Mouse (Mus musculus): Measurements from ENCODE around the gene Cntnap2. TPM values are rescaled to one million over a fixed set of nuclear protein-coding genes. Genes with fewer than 3 reads are reported as not detected.

Gene Cntnap2
- polyA plus RNA-seq, 1 experiment from 2014 or later = 1.1 TPM

GRCm38 (mm10) chr6:46040671-46041070 lies 981.5 kb downstream of the Cntnap2 start:
- no peaks in the 10 kb centered on the region for H3K36me3 ChIP-seq (ENCODE audit: control insufficient read depth, insufficient read depth, low read length)
- H3K4me1 ChIP-seq (replicated peaks; ENCODE audit: control insufficient read depth, insufficient read depth, low read length) = no peaks in the 10 kb centered on the region
- H3K27ac ChIP-seq (ENCODE audit: low read length) = no peak overlapping the region
- WGBS = 67% methylated on average over 4 of the region's 4 CpGs
- H3K9ac ChIP-seq (ENCODE audit: low read length) = no peak overlapping the region
- no peaks in the 10 kb centered on the region for H3K27me3 ChIP-seq (ENCODE audit: control insufficient read depth, insufficient read depth, low read depth, low read length)
- H3K4me3 ChIP-seq (ENCODE audit: low read length) = no peak overlapping the region
- no peak overlapping the region for H3K4me2 ChIP-seq (ENCODE audit: low read depth, low read length)
- no peaks in the 10 kb centered on the region for H3K9me3 ChIP-seq (ENCODE audit: control insufficient read depth, low read length)
- ATAC-seq (ENCODE audit: low read depth) = no peak

- no peak overlapping the region for H3K27ac ChIP-seq (ENCODE audit: low read length)
- WGBS = 65% methylated on average over 2 of the region's 2 CpGs
- H3K4me1 ChIP-seq (replicated peaks; ENCODE audit: control insufficient read depth, insufficient read depth, low read length) = no peaks in the 10 kb centered on the region
- no peaks in the 10 kb centered on the region for H3K27me3 ChIP-seq (ENCODE audit: control insufficient read depth, insufficient read depth, low read depth, low read length)
- ATAC-seq (ENCODE audit: low read depth) = no peak
- no peaks in the 10 kb centered on the region for H3K36me3 ChIP-seq (ENCODE audit: control insufficient read depth, insufficient read depth, low read length)
- H3K9me3 ChIP-seq (ENCODE audit: control insufficient read depth, low read length) = no peaks in the 10 kb centered on the region
- no peak overlapping the region for H3K4me2 ChIP-seq (ENCODE audit: low read depth, low read length)
- H3K4me3 ChIP-seq (ENCODE audit: low read length) = no peak overlapping the region
- no peak overlapping the region for H3K9ac ChIP-seq (ENCODE audit: low read length)
These were observed 1021.1 kb downstream of the Cntnap2 start for GRCm38 (mm10) chr6:46080236-46080635.

GRCm38 (mm10) chr6:46081432-46081831 lies 1022.3 kb downstream of the Cntnap2 start:
- Histone ChIP-seq H3K27me3 (ENCODE audit: control insufficient read depth, insufficient read depth, low read depth, low read length) (no peaks in the 10 kb centered on the region), H3K4me3 (ENCODE audit: low read length) (no peak overlapping the region), H3K9me3 (ENCODE audit: control insufficient read depth, low read length) (no peaks in the 10 kb centered on the region), H3K4me1 (replicated peaks; ENCODE audit: control insufficient read depth, insufficient read depth, low read length) (no peaks in the 10 kb centered on the region), H3K4me2 (ENCODE audit: low read depth, low read length) (no peak overlapping the region), H3K36me3 (ENCODE audit: control insufficient read depth, insufficient read depth, low read length) (no peaks in the 10 kb centered on the region), H3K27ac (ENCODE audit: low read length) (no peak overlapping the region), H3K9ac (ENCODE audit: low read length) (no peak overlapping the region)
- ATAC-seq (ENCODE audit: low read depth) = no peak

GRCm38 (mm10) chr6:46143189-46143841 lies 1084.2 kb downstream of the Cntnap2 start:
- 88% methylated on average over 1 of the region's 1 CpGs for WGBS
- H3K4me2 ChIP-seq (ENCODE audit: low read depth, low read length) = no peak overlapping the region
- no peaks in the 10 kb centered on the region for H3K9me3 ChIP-seq (ENCODE audit: control insufficient read depth, low read length)
- no peaks in the 10 kb centered on the region for H3K36me3 ChIP-seq (ENCODE audit: control insufficient read depth, insufficient read depth, low read length)
- H3K4me3 ChIP-seq (ENCODE audit: low read length) = no peak overlapping the region
- no peaks in the 10 kb centered on the region for H3K27me3 ChIP-seq (ENCODE audit: control insufficient read depth, insufficient read depth, low read depth, low read length)
- no peak overlapping the region for H3K27ac ChIP-seq (ENCODE audit: low read length)
- H3K9ac ChIP-seq (ENCODE audit: low read length) = no peak overlapping the region
- no peaks in the 10 kb centered on the region for H3K4me1 ChIP-seq (replicated peaks; ENCODE audit: control insufficient read depth, insufficient read depth, low read length)
- ATAC-seq (ENCODE audit: low read depth) = no peak

- Histone ChIP-seq H3K4me2 (ENCODE audit: low read depth, low read length) (no peak overlapping the region), H3K27ac (ENCODE audit: low read length) (no peak overlapping the region), H3K9me3 (ENCODE audit: control insufficient read depth, low read length) (no peaks in the 10 kb centered on the region), H3K9ac (ENCODE audit: low read length) (no peak overlapping the region), H3K4me3 (ENCODE audit: low read length) (no peak overlapping the region), H3K36me3 (ENCODE audit: control insufficient read depth, insufficient read depth, low read length) (no peaks in the 10 kb centered on the region), H3K27me3 (ENCODE audit: control insufficient read depth, insufficient read depth, low read depth, low read length) (no peaks in the 10 kb centered on the region), H3K4me1 (replicated peaks; ENCODE audit: control insufficient read depth, insufficient read depth, low read length) (no peaks in the 10 kb centered on the region)
- ATAC-seq (ENCODE audit: low read depth) = no peak
- 53% methylated on average over 1 of the region's 1 CpGs for WGBS
These were observed 1107.7 kb downstream of the Cntnap2 start for GRCm38 (mm10) chr6:46166837-46167236.

GRCm38 (mm10) chr6:46197298-46197697 lies 1138.1 kb downstream of the Cntnap2 start:
- no peak for ATAC-seq (ENCODE audit: low read depth)
- Histone ChIP-seq H3K9ac (ENCODE audit: low read length) (no peak overlapping the region), H3K4me2 (ENCODE audit: low read depth, low read length) (no peak overlapping the region), H3K36me3 (ENCODE audit: control insufficient read depth, insufficient read depth, low read length) (no peaks in the 10 kb centered on the region), H3K27me3 (ENCODE audit: control insufficient read depth, insufficient read depth, low read depth, low read length) (no peaks in the 10 kb centered on the region), H3K27ac (ENCODE audit: low read length) (no peak overlapping the region), H3K4me1 (replicated peaks; ENCODE audit: control insufficient read depth, insufficient read depth, low read length) (no peaks in the 10 kb centered on the region), H3K4me3 (ENCODE audit: low read length) (no peak overlapping the region), H3K9me3 (ENCODE audit: control insufficient read depth, low read length) (no peaks in the 10 kb centered on the region)
- 87% methylated on average over 2 of the region's 2 CpGs for WGBS

- 46% methylated on average over 4 of the region's 4 CpGs for WGBS
- no peaks in the 10 kb centered on the region for H3K9me3 ChIP-seq (ENCODE audit: control insufficient read depth, low read length)
- ATAC-seq (ENCODE audit: low read depth) = peak; percentile 86
- no peaks in the 10 kb centered on the region for H3K36me3 ChIP-seq (ENCODE audit: control insufficient read depth, insufficient read depth, low read length)
- H3K9ac ChIP-seq (ENCODE audit: low read length) = no peak overlapping the region
- H3K4me1 ChIP-seq (replicated peaks; ENCODE audit: control insufficient read depth, insufficient read depth, low read length) = no peaks in the 10 kb centered on the region
- H3K4me2 ChIP-seq (ENCODE audit: low read depth, low read length) = no peak overlapping the region
- H3K27me3 ChIP-seq (ENCODE audit: control insufficient read depth, insufficient read depth, low read depth, low read length) = no peaks in the 10 kb centered on the region
- H3K27ac ChIP-seq (ENCODE audit: low read length) = no peak overlapping the region
- no peak overlapping the region for H3K4me3 ChIP-seq (ENCODE audit: low read length)
These were observed 1142.7 kb downstream of the Cntnap2 start for GRCm38 (mm10) chr6:46201828-46202227.

GRCm38 (mm10) chr6:46205531-46205930 lies 1146.4 kb downstream of the Cntnap2 start:
- Histone ChIP-seq H3K9ac (ENCODE audit: low read length) (no peak overlapping the region), H3K4me3 (ENCODE audit: low read length) (no peak overlapping the region), H3K4me2 (ENCODE audit: low read depth, low read length) (no peak overlapping the region), H3K36me3 (ENCODE audit: control insufficient read depth, insufficient read depth, low read length) (no peaks in the 10 kb centered on the region), H3K9me3 (ENCODE audit: control insufficient read depth, low read length) (no peaks in the 10 kb centered on the region), H3K27me3 (ENCODE audit: control insufficient read depth, insufficient read depth, low read depth, low read length) (no peaks in the 10 kb centered on the region), H3K27ac (ENCODE audit: low read length) (no peak overlapping the region), H3K4me1 (replicated peaks; ENCODE audit: control insufficient read depth, insufficient read depth, low read length) (no peaks in the 10 kb centered on the region)
- ATAC-seq (ENCODE audit: low read depth) = no peak
- 74% methylated on average over 2 of the region's 2 CpGs for WGBS

GRCm38 (mm10) chr6:46232889-46233288 lies 1173.7 kb downstream of the Cntnap2 start:
- H3K4me2 ChIP-seq (ENCODE audit: low read depth, low read length) = no peak overlapping the region
- no peaks in the 10 kb centered on the region for H3K9me3 ChIP-seq (ENCODE audit: control insufficient read depth, low read length)
- no peaks in the 10 kb centered on the region for H3K4me1 ChIP-seq (replicated peaks; ENCODE audit: control insufficient read depth, insufficient read depth, low read length)
- 68% methylated on average over 1 of the region's 1 CpGs for WGBS
- no peak overlapping the region for H3K4me3 ChIP-seq (ENCODE audit: low read length)
- H3K9ac ChIP-seq (ENCODE audit: low read length) = no peak overlapping the region
- H3K36me3 ChIP-seq (ENCODE audit: control insufficient read depth, insufficient read depth, low read length) = no peaks in the 10 kb centered on the region
- no peak overlapping the region for H3K27ac ChIP-seq (ENCODE audit: low read length)
- peak; percentile 73 for ATAC-seq (ENCODE audit: low read depth)
- H3K27me3 ChIP-seq (ENCODE audit: control insufficient read depth, insufficient read depth, low read depth, low read length) = no peaks in the 10 kb centered on the region

GRCm38 (mm10) chr6:46240349-46240748 lies 1181.2 kb downstream of the Cntnap2 start:
- Histone ChIP-seq H3K27me3 (ENCODE audit: control insufficient read depth, insufficient read depth, low read depth, low read length) (no peaks in the 10 kb centered on the region), H3K9me3 (ENCODE audit: control insufficient read depth, low read length) (no peaks in the 10 kb centered on the region), H3K4me3 (ENCODE audit: low read length) (no peak overlapping the region), H3K27ac (ENCODE audit: low read length) (no peak overlapping the region), H3K36me3 (ENCODE audit: control insufficient read depth, insufficient read depth, low read length) (no peaks in the 10 kb centered on the region), H3K4me2 (ENCODE audit: low read depth, low read length) (no peak overlapping the region), H3K4me1 (replicated peaks; ENCODE audit: control insufficient read depth, insufficient read depth, low read length) (no peaks in the 10 kb centered on the region), H3K9ac (ENCODE audit: low read length) (no peak overlapping the region)
- no peak for ATAC-seq (ENCODE audit: low read depth)
- WGBS = 38% methylated on average over 2 of the region's 2 CpGs
